Mouse (Mus musculus): ENCODE measurements at regions not wholly inside any gene's neighbourhood (a gene's known extent, or its start where the extent isn't known, plus 50 kb on each side); places are given as distances from the start of the nearest gene placed in this dataset.

DNA sequence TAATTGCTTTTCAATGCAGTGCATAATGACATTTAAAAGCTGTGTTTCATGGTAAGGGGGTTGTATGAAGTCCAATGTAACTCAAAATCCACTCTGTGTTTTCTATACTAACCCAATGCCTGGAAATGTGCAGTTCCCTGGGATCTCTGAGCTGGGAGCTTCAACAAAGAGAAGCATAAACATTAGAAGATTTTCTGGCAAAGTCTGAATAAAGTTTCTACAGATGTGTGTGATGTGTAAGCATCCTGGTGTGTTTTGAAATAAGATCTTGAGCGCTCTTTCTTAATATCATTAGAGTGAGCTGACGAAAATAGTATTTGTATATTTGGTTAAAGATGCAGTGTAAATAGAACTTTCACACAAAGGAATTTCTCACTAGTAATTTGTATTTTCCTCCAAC is 212.2 kb upstream of the Ferd3l start:
- no peak for DNase-seq (ENCODE audit: low read depth)

DNA sequence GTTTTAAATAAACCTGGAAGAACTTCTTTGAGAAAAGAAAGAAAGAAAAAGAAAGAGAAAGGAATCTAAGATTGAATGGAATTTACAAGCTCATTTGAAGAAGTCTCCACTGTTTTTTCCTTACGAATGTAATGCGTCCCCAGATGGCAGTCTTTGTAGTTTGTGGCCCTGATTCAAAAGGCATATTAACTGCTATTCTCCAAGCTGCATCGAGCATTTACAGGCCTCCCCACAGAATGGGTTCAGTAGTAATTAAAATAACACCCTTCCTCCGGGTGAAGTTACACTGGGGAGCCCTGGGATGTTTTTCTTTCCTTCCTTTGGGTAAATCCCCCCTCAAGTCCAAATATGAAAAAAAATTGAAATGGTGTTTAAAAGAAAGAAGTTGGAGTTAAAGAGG is 211.2 kb upstream of the Ferd3l start:
- DNase-seq (ENCODE audit: low read depth) = no peak

- no peak for DNase-seq (ENCODE audit: low read depth)
These were observed 210.5 kb upstream of the Ferd3l start for GRCm38 (mm10) chr12:33717601-33718260.

GRCm38 (mm10) chr12:33719063-33719462 is 209.2 kb upstream of the Ferd3l start:
- DNase-seq (ENCODE audit: low read depth) = peak; percentile 5

DNA sequence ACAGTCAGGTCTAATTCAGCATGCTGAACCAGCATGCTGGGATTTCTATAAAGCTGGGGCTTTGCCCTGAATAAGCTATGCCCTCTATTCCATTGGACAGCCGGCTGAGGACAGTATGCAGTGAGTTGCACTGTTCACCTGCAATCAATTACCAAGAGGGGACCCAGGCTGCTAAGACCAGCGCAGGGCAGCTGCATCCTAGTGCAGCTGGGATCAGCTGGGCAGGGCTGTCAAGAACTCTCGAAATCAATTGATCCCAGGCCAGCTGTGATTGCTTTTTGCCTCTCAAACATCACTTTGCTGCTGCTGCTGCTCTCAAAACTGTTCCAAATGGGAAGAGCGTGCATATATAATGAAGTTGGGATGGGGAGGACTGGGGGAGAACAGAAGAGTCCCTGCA is 196.3 kb upstream of the Ferd3l start:
- DNase-seq (ENCODE audit: low read depth) = no peak

- no peak for DNase-seq (ENCODE audit: low read depth)
These were observed 152.4 kb upstream of the Ferd3l start for GRCm38 (mm10) chr12:33775563-33776468.

DNA sequence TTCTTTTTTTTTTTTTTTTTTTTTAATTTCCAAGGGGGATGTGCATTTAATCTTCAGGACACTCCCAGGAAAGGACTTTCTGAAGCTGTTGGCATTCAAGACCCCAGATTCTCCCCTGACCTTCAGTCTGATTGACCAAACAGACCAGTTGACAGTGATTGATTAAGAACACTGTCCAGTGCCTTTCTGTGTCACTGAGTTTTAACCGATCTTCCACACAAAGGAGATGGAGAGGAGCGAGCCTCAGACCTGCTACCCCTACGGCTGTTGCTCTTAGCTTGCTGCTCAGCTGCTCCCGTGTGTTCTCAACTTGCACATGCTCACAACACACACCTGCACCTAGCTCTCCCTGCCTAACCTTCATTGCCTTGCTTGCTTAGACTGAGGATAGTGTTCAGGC is 149.7 kb upstream of the Ferd3l start:
- DNase-seq (ENCODE audit: low read depth) = no peak

DNA sequence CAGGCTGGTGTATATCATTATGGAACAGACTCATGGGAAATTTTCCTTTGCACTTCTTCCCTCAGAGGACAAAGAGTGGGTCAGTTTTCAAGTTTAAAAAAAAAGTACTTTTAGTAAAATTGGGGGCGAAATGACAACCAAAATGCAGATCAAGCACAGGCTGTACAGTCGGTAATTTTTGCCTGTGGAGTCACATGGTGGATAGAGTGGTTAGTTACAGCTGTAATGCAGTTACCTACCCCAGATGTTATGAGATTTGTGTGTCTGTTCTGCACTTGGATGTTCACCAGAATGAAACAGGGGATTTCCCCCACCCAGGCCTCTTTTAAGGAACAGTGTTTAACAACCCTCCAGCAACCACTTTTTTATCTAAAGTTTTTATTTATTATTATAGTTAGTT is 148.3 kb upstream of the Ferd3l start:
- no peak for DNase-seq (ENCODE audit: low read depth)

- no peak for DNase-seq (ENCODE audit: low read depth)
These were observed 123.9 kb upstream of the Ferd3l start for GRCm38 (mm10) chr12:33804206-33804791.

- no peak for DNase-seq (ENCODE audit: low read depth)
These were observed 102.7 kb upstream of the Ferd3l start for GRCm38 (mm10) chr12:33825571-33825970.

GRCm38 (mm10) chr12:33849088-33849487 is 79.1 kb upstream of the Ferd3l start:
- DNase-seq (ENCODE audit: low read depth) = no peak

DNA sequence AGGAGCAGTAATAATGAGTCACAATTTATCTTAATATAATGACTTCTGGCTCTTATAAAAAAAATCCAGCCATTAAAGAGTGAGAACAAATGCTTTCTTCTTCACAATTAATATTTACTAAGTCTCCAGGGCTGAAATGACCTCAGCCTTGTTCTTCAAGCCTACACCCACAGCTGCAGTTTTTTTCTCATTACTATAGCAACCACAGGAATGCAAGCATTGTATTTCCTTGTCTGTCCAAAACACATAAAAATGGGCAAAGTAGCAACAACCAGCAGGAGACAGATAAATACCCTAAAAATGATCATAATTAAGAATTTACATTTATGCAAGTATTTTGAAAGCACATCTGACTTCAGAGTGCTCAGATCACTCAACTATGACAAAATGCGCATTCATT is 76.5 kb upstream of the Ferd3l start:
- DNase-seq (ENCODE audit: low read depth) = no peak

All from fibroblast of lung, adult 2 months (primary cell).